In genomic region chr4:155320281-155321244, GRCm38 (mm10) we compare ENCODE assay signal across 8 mouse cellular contexts. TPM values are rescaled to one million over a fixed set of nuclear protein-coding genes. Genes with fewer than 3 reads are reported as not detected.
DNase-seq lines count a peak whose midpoint lies in the region; ATAC-seq and TF ChIP-seq lines count a peak whose summit lies in the region.

No protein-coding gene starts in this region.

- H3K36me3 ChIP-seq in hindbrain, embryonic 14.5 days (replicated peaks; ENCODE audit: control insufficient read depth, insufficient read depth) = no peaks in the 10 kb centered on the region
- H3K36me3 ChIP-seq in liver, postnatal 0 days (replicated peaks; ENCODE audit: insufficient read depth, low read length) = no peaks in the 10 kb centered on the region
- H3K36me3 ChIP-seq in neural tube, embryonic 15.5 days = no peaks in the 10 kb centered on the region

- H3K9me3 ChIP-seq in hindbrain, embryonic 14.5 days (ENCODE audit: control insufficient read depth, low read length) = no peaks in the 10 kb centered on the region
- H3K9me3 ChIP-seq in liver, postnatal 0 days (ENCODE audit: low read length) = no peaks in the 10 kb centered on the region
- H3K9me3 ChIP-seq in neural tube, embryonic 15.5 days (replicated peaks) = no peaks in the 10 kb centered on the region

- intact Hi-C loops in left cerebral cortex, postnatal 14 days (cut with DNase I) = no loop called here

- H3K27me3 ChIP-seq in hindbrain, embryonic 14.5 days (ENCODE audit: control insufficient read depth, insufficient read depth, low read length) = no peaks in the 10 kb centered on the region
- no peaks in the 10 kb centered on the region for H3K27me3 ChIP-seq in liver, postnatal 0 days (ENCODE audit: insufficient read depth, low read length)
- no peaks in the 10 kb centered on the region for H3K27me3 ChIP-seq in neural tube, embryonic 15.5 days (replicated peaks)

- ATAC-seq in activated CD4-positive, CD25-positive, alpha-beta regulatory T cell, adult 4 months = peak; percentile 59
- peak; percentile 74 for ATAC-seq in hindbrain, embryonic 14.5 days (ENCODE audit: low FRiP score)
- no peak for ATAC-seq in liver, postnatal 0 days
- ATAC-seq in neural tube, embryonic 15.5 days (ENCODE audit: low FRiP score) = peak; percentile 62
- no peak for ATAC-seq in erythroid progenitor cell, adult 5-6 weeks (replicated peaks; ENCODE audit: low FRiP score, poor library complexity, severe bottlenecking)

- WGBS in hindbrain, embryonic 14.5 days = 55% methylated on average over 15 of the region's 15 CpGs
- 51% methylated on average over 15 of the region's 15 CpGs for WGBS in liver, postnatal 0 days (ENCODE audit: insufficient replicate concordance)
- 54% methylated on average over 15 of the region's 15 CpGs for WGBS in neural tube, embryonic 15.5 days

- peak overlapping the region; percentile 19 for H3K4me2 ChIP-seq in hindbrain, embryonic 14.5 days (replicated peaks)
- no peak overlapping the region for H3K4me2 ChIP-seq in liver, postnatal 0 days (ENCODE audit: low read depth, low read length)
- peak overlapping the region; percentile 26 for H3K4me2 ChIP-seq in neural tube, embryonic 15.5 days

- no peak for TF ChIP-seq EP300 in liver, postnatal 0 days (IDR thresholded peaks at IDR 0.05; ENCODE audit: low read depth)

- TF ChIP-seq CTCF in liver, postnatal 0 days (IDR thresholded peaks at IDR 0.05; ENCODE audit: low read depth) = peak; percentile 75

- H3K9ac ChIP-seq in hindbrain, embryonic 14.5 days = peak overlapping the region; percentile 32
- no peak overlapping the region for H3K9ac ChIP-seq in liver, postnatal 0 days (replicated peaks)
- H3K9ac ChIP-seq in neural tube, embryonic 15.5 days (replicated peaks) = no peak overlapping the region

- DNase-seq in left cerebral cortex, postnatal 14 days (ENCODE audit: low spot score in 2 of 2) = peak; percentile 45 to 62
- DNase-seq in left cerebral cortex, adult 9 months (ENCODE audit: low spot score in 2 of 2) = no peak
- DNase-seq in embryo, embryonic 11 days = peak; percentile 84
- peak; percentile 83 for DNase-seq in hindbrain, embryonic 14.5 days (ENCODE audit: low spot score)
- DNase-seq in liver, postnatal 0 days = peak; percentile 66

- H3K4me1 ChIP-seq in hindbrain, embryonic 14.5 days (replicated peaks; ENCODE audit: control insufficient read depth, insufficient read depth, low read length) = peaks cover 6% of the 10 kb centered on the region; the same call in 1 of the 2 replicates
- peaks cover 3% of the 10 kb centered on the region; the same call in 1 of the 2 replicates for H3K4me1 ChIP-seq in liver, postnatal 0 days (ENCODE audit: insufficient read depth)
- peaks cover 17% of the 10 kb centered on the region for H3K4me1 ChIP-seq in neural tube, embryonic 15.5 days

- H3K4me3 ChIP-seq in hindbrain, embryonic 14.5 days (replicated peaks; ENCODE audit: low read length) = no peak overlapping the region
- H3K4me3 ChIP-seq in liver, postnatal 0 days (ENCODE audit: low read depth, low read length) = no peak overlapping the region
- no peak overlapping the region for H3K4me3 ChIP-seq in neural tube, embryonic 15.5 days (replicated peaks)

- peak overlapping the region; percentile 78 for H3K27ac ChIP-seq in hindbrain, embryonic 14.5 days
- H3K27ac ChIP-seq in liver, postnatal 0 days (ENCODE audit: low read depth) = no peak overlapping the region
- H3K27ac ChIP-seq in neural tube, embryonic 15.5 days (replicated peaks) = peak overlapping the region; percentile 69

RNA-seq across cellular contexts. Expression of gene Prkcz, which starts 40.6 kb away (rescaled TPM):
- total RNA-seq in left cerebral cortex, postnatal 14 days (2021) = 100 to 1,000 TPM; 204 to 214 TPM
- 1 to 10 TPM; 6.5 to 8.3 TPM for polyA plus RNA-seq in activated CD4-positive, CD25-positive, alpha-beta regulatory T cell, adult 4 months (2017; shearing (Covaris generic))
- 73.9 and 80.8 TPM in 2 replicates for polyA plus RNA-seq in hindbrain, embryonic 14.5 days (2014; fragmentation: Nextera tagmentation; extraction: Ambion mirVana)
- polyA plus RNA-seq in liver, postnatal 0 days (2015; fragmentation: Nextera tagmentation; extraction: Ambion mirVana) = 3.0 TPM in 2 replicates
- polyA plus RNA-seq in neural tube, embryonic 15.5 days (2015; fragmentation: Nextera tagmentation; extraction: Ambion mirVana) = 80.1 and 87.4 TPM in 2 replicates
- 12.2 TPM in 1 of 2 replicates, not detected in the other for total RNA-seq in erythroid progenitor cell, adult 5-6 weeks (2015; ENCODE audit: low replicate concordance)
- total RNA-seq in erythroid progenitor cell, adult 5-6 weeks (2017; ENCODE audit: low replicate concordance) = not detected in 2 replicates

Comparison
In these comparisons a context has a peak if more than half of its experiments do, and no peak if none do; other contexts are left out.
1. DNase-seq: peak in left cerebral cortex, postnatal 14 days (2 of 2), embryo, embryonic 11 days (single experiment), hindbrain, embryonic 14.5 days (single experiment) and liver, postnatal 0 days (single experiment); none in left cerebral cortex, adult 9 months (0 of 2).
2. ATAC-seq: peak in activated CD4-positive, CD25-positive, alpha-beta regulatory T cell, adult 4 months (single experiment), hindbrain, embryonic 14.5 days (single experiment) and neural tube, embryonic 15.5 days (single experiment); none in liver, postnatal 0 days (single experiment) and erythroid progenitor cell, adult 5-6 weeks (single experiment).